Mouse (Mus musculus) layer of hippocampus, adult 18-20 months (tissue): ENCODE results near the gene Ryr1. TPM values are rescaled to one million over a fixed set of nuclear protein-coding genes. Genes with fewer than 3 reads are reported as not detected.
A peak's percentile ranks its signal among the peaks of the same experiment; 100 is the strongest.
"Not testable (repeated sequence)": the region's sequence is repeated elsewhere in the genome, so short reads cannot be mapped to it uniquely, and the experiment has no call there.

ENCODE experiments used
- DNase-seq, 2 experiments: peaks; one replicate each; pipeline ENCODE4 v3.0.0; 2022; ENCODE audit warnings: low spot score in 2 of 2
- total RNA-seq, 2 experiments: library from RNA; stranded (reverse); gene quantifications; 2 replicates each; pipeline ENCODE4 v1.2.3; 2021

Gene Ryr1
- total RNA-seq, 2 experiments from 2014 or later = 15.3 to 15.5 TPM

- DNase-seq = no peak
These were observed 40.6 kb downstream of the Ryr1 start for GRCm38 (mm10) chr7:29084411-29084810.

GRCm38 (mm10) chr7:29079419-29079950, 45.5 kb downstream of the Ryr1 start:
- DNase-seq = no peak

- peak; percentile 66 to 84 for DNase-seq
These were observed 48.0 kb downstream of the Ryr1 start for GRCm38 (mm10) chr7:29076977-29077376.

GRCm38 (mm10) chr7:29075208-29075607, 49.8 kb downstream of the Ryr1 start:
- DNase-seq = no peak

GRCm38 (mm10) chr7:29072689-29073088, 52.3 kb downstream of the Ryr1 start:
- peak in 1 of 2 experiments; percentile 23 for DNase-seq

GRCm38 (mm10) chr7:29071169-29071891, 53.6 kb downstream of the Ryr1 start:
- DNase-seq = peak; percentile 55 to 70

- peak; percentile 54 for DNase-seq
These were observed 54.4 kb downstream of the Ryr1 start for GRCm38 (mm10) chr7:29070364-29071168.

- DNase-seq = no peak
These were observed 57.2 kb downstream of the Ryr1 start for GRCm38 (mm10) chr7:29067758-29068157.

- not testable (repeated sequence) for DNase-seq
These were observed 61.5 kb downstream of the Ryr1 start for GRCm38 (mm10) chr7:29063476-29063875.

- DNase-seq = peak in 1 of 2 experiments; percentile 36
These were observed 63.4 kb downstream of the Ryr1 start for GRCm38 (mm10) chr7:29061522-29062037.

GRCm38 (mm10) chr7:29059445-29059844, 65.5 kb downstream of the Ryr1 start:
- DNase-seq = no peak

- DNase-seq = no peak
These were observed 72.2 kb downstream of the Ryr1 start for GRCm38 (mm10) chr7:29052821-29053220.

- DNase-seq = peak in 1 of 2 experiments; percentile 75
These were observed 74.2 kb downstream of the Ryr1 start for GRCm38 (mm10) chr7:29050797-29051196.

- DNase-seq = no peak
These were observed 76.4 kb downstream of the Ryr1 start for GRCm38 (mm10) chr7:29048615-29049014.

GRCm38 (mm10) chr7:29048070-29048469, 76.9 kb downstream of the Ryr1 start:
- DNase-seq = no peak

- DNase-seq = no peak
These were observed 78.4 kb downstream of the Ryr1 start for GRCm38 (mm10) chr7:29046533-29046932.

- DNase-seq = no peak
These were observed 80.7 kb downstream of the Ryr1 start for GRCm38 (mm10) chr7:29044302-29044701.

GRCm38 (mm10) chr7:29043674-29044057, 81.3 kb downstream of the Ryr1 start:
- no peak for DNase-seq

GRCm38 (mm10) chr7:29043016-29043673, 81.8 kb downstream of the Ryr1 start:
- peak in 1 of 2 experiments; percentile 54 for DNase-seq

GRCm38 (mm10) chr7:29041194-29041593, 83.8 kb downstream of the Ryr1 start:
- no peak for DNase-seq

GRCm38 (mm10) chr7:29039985-29040661, 84.9 kb downstream of the Ryr1 start:
- no peak for DNase-seq
